8 mouse cellular contexts compared by ENCODE assay signal in genomic region chr5:53588421-53589171, GRCm38 (mm10).
DNase-seq lines count a peak whose midpoint lies in the region; ATAC-seq lines count a peak whose summit lies in the region.

No protein-coding gene starts in this region.

- ATAC-seq in CD4-positive, CD25-positive, alpha-beta regulatory T cell, adult 4 months: peak; percentile 57
- peak; percentile 45 for ATAC-seq in granulocyte monocyte progenitor cell, adult 5-6 weeks (replicated peaks; ENCODE audit: poor library complexity, severe bottlenecking)
- 0 out of 2 replicates have a peak, but pooled peaks have one; percentile 0 for ATAC-seq in limb, embryonic 11.5 days (ENCODE audit: insufficient number of reproducible peaks, low FRiP score, low TSS enrichment, low read depth)
- no peak for ATAC-seq in midbrain, embryonic 13.5 days

- H3K4me3 ChIP-seq in limb, embryonic 11.5 days (ENCODE audit: low read depth, low read length): peak overlapping the region; percentile 91
- H3K4me3 ChIP-seq in midbrain, embryonic 13.5 days (replicated peaks): peak overlapping the region; percentile 94

- peak; percentile 14 to 28 for DNase-seq in heart, adult 18-20 months
- DNase-seq in heart, postnatal 25 days (ENCODE audit: low spot score): no peak
- DNase-seq in cerebellum, adult 11 months: peak; percentile 14
- DNase-seq in limb, embryonic 11.5 days (ENCODE audit: low spot score): no peak
- no peak for DNase-seq in T-cell, adult 2 months (ENCODE audit: low spot score)

- H3K9me3 ChIP-seq in limb, embryonic 11.5 days (ENCODE audit: control insufficient read depth, low read length): no peaks in the 10 kb centered on the region
- H3K9me3 ChIP-seq in midbrain, embryonic 13.5 days: no peaks in the 10 kb centered on the region

- H3K27ac ChIP-seq in limb, embryonic 11.5 days (replicated peaks; ENCODE audit: low read depth, low read length): 0 out of 2 replicates have a peak overlapping the region, but pooled peaks have one; percentile 30
- H3K27ac ChIP-seq in midbrain, embryonic 13.5 days: peak overlapping the region; percentile 84

- H3K9ac ChIP-seq in limb, embryonic 11.5 days (ENCODE audit: low read length): peak overlapping the region; percentile 57
- peak overlapping the region; percentile 96 for H3K9ac ChIP-seq in midbrain, embryonic 13.5 days (replicated peaks)

- peaks cover 5% of the 10 kb centered on the region for H3K4me1 ChIP-seq in limb, embryonic 11.5 days (ENCODE audit: control insufficient read depth, insufficient read depth, low read length)
- peaks cover 25% of the 10 kb centered on the region for H3K4me1 ChIP-seq in midbrain, embryonic 13.5 days (replicated peaks)

- H3K27me3 ChIP-seq in limb, embryonic 11.5 days (ENCODE audit: control insufficient read depth, insufficient read depth, low read length): no peaks in the 10 kb centered on the region
- H3K27me3 ChIP-seq in midbrain, embryonic 13.5 days: peaks cover 8% of the 10 kb centered on the region; the same call in 1 of the 2 replicates

- WGBS in limb, embryonic 11.5 days: 2% methylated on average over 34 of the region's 34 CpGs
- 2% methylated on average over 23 of the region's 34 CpGs for WGBS in midbrain, embryonic 13.5 days

- no peaks in the 10 kb centered on the region for H3K36me3 ChIP-seq in limb, embryonic 11.5 days (ENCODE audit: control insufficient read depth, insufficient read depth, low read length)
- H3K36me3 ChIP-seq in midbrain, embryonic 13.5 days: no peaks in the 10 kb centered on the region

- intact Hi-C loops in heart, postnatal 25 days (cut with DNase I): loop anchor here (5.0 kb wide), 1 partner anchor 219 kb away; the partner anchor contains the start of gene Tbc1d19

- peak overlapping the region; percentile 96 for H3K4me2 ChIP-seq in limb, embryonic 11.5 days (ENCODE audit: low read depth, severe bottlenecking)
- H3K4me2 ChIP-seq in midbrain, embryonic 13.5 days (replicated peaks): peak overlapping the region; percentile 70

Comparison
In these comparisons a context has a peak if more than half of its experiments do, and no peak if none do; other contexts are left out.
1. DNase-seq: peak in heart, adult 18-20 months (2 of 2) and cerebellum, adult 11 months (single experiment); none in heart, postnatal 25 days (single experiment), limb, embryonic 11.5 days (single experiment) and T-cell, adult 2 months (single experiment).